Mouse (Mus musculus): ENCODE measurements at regions not wholly inside any gene's neighbourhood (a gene's known extent, or its start where the extent isn't known, plus 50 kb on each side); places are given as distances from the start of the nearest gene placed in this dataset.
"Not testable (repeated sequence)": the region's sequence is repeated elsewhere in the genome, so short reads cannot be mapped to it uniquely, and the experiment has no call there.

DNA sequence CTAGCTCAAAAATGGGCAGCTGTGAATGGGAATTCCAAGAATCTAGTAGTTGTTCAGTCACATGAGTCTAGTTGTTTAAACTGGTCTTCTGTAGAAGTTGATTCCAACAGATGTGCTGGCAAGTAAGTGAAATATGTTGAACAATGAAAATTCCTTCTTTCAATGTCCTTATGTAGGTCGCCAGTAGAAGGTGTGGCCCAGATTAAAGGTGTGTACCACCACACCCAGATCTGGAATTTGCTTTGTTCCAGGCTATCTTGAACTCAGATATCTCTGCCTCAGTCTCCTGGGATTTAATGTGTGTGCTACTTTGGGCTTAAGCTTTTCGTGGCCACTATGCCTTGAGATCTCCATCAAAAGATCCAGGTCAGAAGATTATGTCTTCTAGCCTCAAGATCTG lies 279.7 kb upstream of the Slc10a2 start:
- H3K4me2 ChIP-seq (replicated peaks) = no peak overlapping the region
- no peak overlapping the region for H3K9ac ChIP-seq
- H3K27me3 ChIP-seq = no peaks in the 10 kb centered on the region
- H3K36me3 ChIP-seq = no peaks in the 10 kb centered on the region
- WGBS = 69% methylated on average over 2 of the region's 2 CpGs
- no peak for ATAC-seq (ENCODE audit: insufficient number of reproducible peaks, insufficient read depth, low FRiP score, low TSS enrichment)
- no peaks in the 10 kb centered on the region for H3K9me3 ChIP-seq
- H3K4me3 ChIP-seq = no peak overlapping the region
- H3K27ac ChIP-seq = no peak overlapping the region
- no peaks in the 10 kb centered on the region for H3K4me1 ChIP-seq

DNA sequence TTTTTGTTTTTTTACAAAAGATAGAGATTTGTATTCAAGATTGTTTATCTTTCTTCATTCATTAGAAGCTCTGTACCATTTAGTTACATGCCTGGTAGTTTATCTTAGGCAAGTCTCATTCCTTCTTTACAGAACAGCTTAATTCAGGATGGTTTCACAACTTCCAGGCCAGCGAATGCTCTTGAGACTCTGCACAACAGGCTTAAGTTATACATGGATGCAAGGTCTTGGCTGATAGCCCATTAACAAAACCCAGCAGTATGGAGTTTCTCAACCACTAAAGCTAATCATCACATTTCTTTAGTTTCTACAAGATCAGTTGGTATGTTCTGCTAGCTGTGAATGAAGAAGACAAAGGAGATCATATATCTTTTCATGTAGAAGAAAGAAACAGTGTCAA lies 272.9 kb upstream of the Slc10a2 start:
- H3K9me3 ChIP-seq = no peaks in the 10 kb centered on the region
- H3K9ac ChIP-seq = no peak overlapping the region
- WGBS = 82% methylated on average over 1 of the region's 1 CpGs
- no peaks in the 10 kb centered on the region for H3K4me1 ChIP-seq
- H3K4me2 ChIP-seq (replicated peaks) = no peak overlapping the region
- no peak overlapping the region for H3K4me3 ChIP-seq
- no peak overlapping the region for H3K27ac ChIP-seq
- no peaks in the 10 kb centered on the region for H3K27me3 ChIP-seq
- no peak for ATAC-seq (ENCODE audit: insufficient number of reproducible peaks, insufficient read depth, low FRiP score, low TSS enrichment)
- no peaks in the 10 kb centered on the region for H3K36me3 ChIP-seq

DNA sequence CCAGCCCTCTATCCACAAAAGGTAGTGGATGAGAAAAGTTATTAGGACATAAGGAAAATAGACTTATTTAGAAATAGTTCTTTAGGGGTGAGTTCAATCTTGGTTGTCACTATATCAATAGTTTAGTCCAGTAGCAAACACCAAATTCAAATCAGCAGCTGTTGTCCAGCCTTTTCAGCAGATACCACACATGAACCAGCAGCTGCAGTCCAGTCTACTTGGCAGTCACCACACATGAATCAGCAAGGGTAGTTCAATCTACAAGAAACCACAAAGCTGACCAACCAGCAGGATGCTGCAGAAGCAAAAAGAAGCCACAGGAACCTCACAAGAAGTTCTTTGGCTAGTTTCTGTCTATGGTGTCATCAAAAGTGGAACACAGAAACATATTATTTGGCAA lies 234.8 kb upstream of the Slc10a2 start:
- Histone ChIP-seq H3K9ac (no peak overlapping the region), H3K27ac (no peak overlapping the region), H3K4me1 (no peaks in the 10 kb centered on the region), H3K9me3 (no peaks in the 10 kb centered on the region), H3K4me3 (no peak overlapping the region), H3K4me2 (replicated peaks) (no peak overlapping the region), H3K36me3 (no peaks in the 10 kb centered on the region), H3K27me3 (no peaks in the 10 kb centered on the region)
- ATAC-seq (ENCODE audit: insufficient number of reproducible peaks, insufficient read depth, low FRiP score, low TSS enrichment) = no peak

DNA sequence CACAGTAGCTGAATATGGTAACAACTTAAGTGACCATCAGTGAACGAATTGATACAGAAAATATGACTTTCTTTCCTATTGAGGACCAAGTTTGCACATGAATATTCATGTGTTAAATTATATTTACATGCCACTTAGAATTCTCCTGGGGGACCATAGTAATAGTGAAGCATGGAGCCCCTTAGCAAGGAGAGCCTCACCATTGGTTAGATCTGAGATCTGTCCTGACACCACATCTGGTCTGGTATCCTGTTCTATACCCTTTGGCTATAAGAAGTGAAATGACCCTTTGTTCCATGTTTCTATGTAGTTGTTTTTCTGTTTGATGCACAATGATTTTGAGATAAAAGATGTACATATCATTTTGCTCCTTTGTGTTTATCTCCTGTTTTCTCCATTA lies 209.4 kb upstream of the Slc10a2 start:
- no peaks in the 10 kb centered on the region for H3K4me1 ChIP-seq
- no peak overlapping the region for H3K4me3 ChIP-seq
- H3K27ac ChIP-seq = no peak overlapping the region
- H3K9me3 ChIP-seq = no peaks in the 10 kb centered on the region
- no peak overlapping the region for H3K9ac ChIP-seq
- no peaks in the 10 kb centered on the region for H3K36me3 ChIP-seq
- 76% methylated on average over 1 of the region's 1 CpGs for WGBS
- no peak for ATAC-seq (ENCODE audit: insufficient number of reproducible peaks, insufficient read depth, low FRiP score, low TSS enrichment)
- H3K4me2 ChIP-seq (replicated peaks) = no peak overlapping the region
- H3K27me3 ChIP-seq = no peaks in the 10 kb centered on the region

DNA sequence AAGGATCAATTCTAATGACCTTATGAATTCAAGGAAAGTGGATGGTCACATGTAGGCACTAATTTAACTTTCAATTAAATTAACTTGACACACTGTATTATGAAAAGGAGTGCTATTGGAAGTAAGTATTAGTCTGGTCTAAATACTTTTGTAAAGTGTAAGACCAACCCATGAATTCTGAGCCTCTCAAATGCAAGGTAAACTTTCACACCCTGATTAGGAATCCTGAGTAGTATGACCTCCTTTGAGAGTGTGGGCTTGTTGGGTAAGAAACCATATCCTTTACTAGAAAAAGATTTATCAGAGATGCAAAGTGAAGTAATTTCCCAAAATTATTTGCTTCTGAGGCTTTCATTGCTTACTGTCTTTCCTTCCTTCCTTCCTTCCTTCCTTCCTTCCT lies 194.8 kb upstream of the Slc10a2 start:
- no peaks in the 10 kb centered on the region for H3K4me1 ChIP-seq
- no peak overlapping the region for H3K4me3 ChIP-seq
- H3K9ac ChIP-seq = no peak overlapping the region
- ATAC-seq (ENCODE audit: insufficient number of reproducible peaks, insufficient read depth, low FRiP score, low TSS enrichment) = no peak
- no peaks in the 10 kb centered on the region for H3K36me3 ChIP-seq
- no peaks in the 10 kb centered on the region for H3K9me3 ChIP-seq
- H3K4me2 ChIP-seq (replicated peaks) = no peak overlapping the region
- H3K27ac ChIP-seq = no peak overlapping the region
- no peaks in the 10 kb centered on the region for H3K27me3 ChIP-seq

DNA sequence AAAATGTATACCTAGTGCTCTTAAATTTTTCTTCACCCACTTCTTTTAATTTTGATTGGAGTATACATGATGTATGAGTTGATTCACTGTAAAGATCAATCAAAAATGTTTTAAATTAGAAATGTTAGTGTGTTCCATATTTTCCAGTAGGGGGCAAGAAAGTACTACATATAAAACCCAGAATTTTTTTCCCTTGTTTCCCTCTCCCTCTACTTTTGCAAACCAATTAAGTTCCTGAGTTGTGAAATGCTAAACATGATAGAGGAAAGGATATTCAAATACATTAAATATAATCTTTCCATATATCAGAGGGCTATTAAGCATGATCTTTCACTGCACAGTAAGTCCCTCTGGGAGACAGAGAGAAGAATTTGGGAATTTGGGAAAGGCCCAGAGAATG lies 192.0 kb upstream of the Slc10a2 start:
- H3K27me3 ChIP-seq = no peaks in the 10 kb centered on the region
- no peak overlapping the region for H3K4me3 ChIP-seq
- H3K4me1 ChIP-seq = no peaks in the 10 kb centered on the region
- H3K36me3 ChIP-seq = no peaks in the 10 kb centered on the region
- H3K27ac ChIP-seq = no peak overlapping the region
- H3K9me3 ChIP-seq = no peaks in the 10 kb centered on the region
- H3K4me2 ChIP-seq (replicated peaks) = no peak overlapping the region
- no peak overlapping the region for H3K9ac ChIP-seq
- no peak for ATAC-seq (ENCODE audit: insufficient number of reproducible peaks, insufficient read depth, low FRiP score, low TSS enrichment)

DNA sequence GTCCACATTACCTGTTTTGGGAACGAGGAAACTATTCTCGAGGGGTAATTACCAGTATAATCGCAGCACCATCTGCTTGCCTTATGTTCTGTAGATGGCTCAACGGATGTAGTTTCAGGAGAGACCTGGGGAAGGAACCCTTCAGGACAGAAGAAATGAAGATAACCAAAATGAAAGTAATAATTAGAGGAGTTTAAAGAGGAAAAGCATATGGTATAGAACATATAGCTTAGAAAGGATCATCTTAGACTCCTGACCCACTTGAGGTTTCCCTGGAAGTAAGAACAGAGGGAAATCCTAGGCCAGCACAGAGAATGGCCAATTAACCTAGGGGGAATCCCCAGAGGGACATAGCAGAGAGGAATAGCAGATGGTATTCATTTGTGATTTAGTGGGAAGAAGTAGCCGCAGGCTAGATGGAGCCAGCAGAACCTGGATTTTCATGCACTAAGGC lies 180.6 kb upstream of the Slc10a2 start:
- Histone ChIP-seq H3K4me1 (peaks cover 3% of the 10 kb centered on the region; the same call in 1 of the 2 replicates), H3K27me3 (no peaks in the 10 kb centered on the region), H3K36me3 (no peaks in the 10 kb centered on the region), H3K4me3 (no peak overlapping the region), H3K27ac (peak overlapping the region; percentile 25; the same call in 1 of the 2 replicates), H3K9ac (no peak overlapping the region), H3K9me3 (no peaks in the 10 kb centered on the region), H3K4me2 (replicated peaks) (no peak overlapping the region)
- 18% methylated on average over 5 of the region's 5 CpGs for WGBS
- 0 out of 2 replicates have a peak, but pooled peaks have one; percentile 41 for ATAC-seq (ENCODE audit: insufficient number of reproducible peaks, insufficient read depth, low FRiP score, low TSS enrichment)

DNA sequence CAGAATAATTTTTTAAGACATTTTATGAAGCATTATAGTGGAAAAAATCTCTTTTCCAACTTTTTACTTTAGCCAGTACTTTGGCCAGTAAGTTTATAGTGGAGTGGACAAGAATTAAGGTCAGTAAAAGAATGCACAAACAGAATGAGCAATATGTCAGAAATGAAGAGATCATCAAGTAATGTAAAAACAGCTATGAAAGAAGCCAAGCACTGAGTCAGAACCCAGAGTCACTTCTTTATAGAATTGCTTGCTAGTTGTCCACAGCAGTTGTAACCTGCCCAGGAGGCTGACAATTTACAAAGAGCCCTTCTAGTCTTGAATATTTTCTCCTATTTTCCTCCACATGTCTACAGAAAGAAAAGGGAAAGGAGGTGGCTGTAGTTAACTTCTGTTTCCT lies 178.6 kb upstream of the Slc10a2 start:
- Histone ChIP-seq H3K4me2 (replicated peaks) (no peak overlapping the region), H3K36me3 (no peaks in the 10 kb centered on the region), H3K27ac (no peak overlapping the region), H3K4me1 (peaks cover 3% of the 10 kb centered on the region; the same call in 1 of the 2 replicates), H3K27me3 (no peaks in the 10 kb centered on the region), H3K9ac (no peak overlapping the region), H3K9me3 (no peaks in the 10 kb centered on the region), H3K4me3 (no peak overlapping the region)
- no peak for ATAC-seq (ENCODE audit: insufficient number of reproducible peaks, insufficient read depth, low FRiP score, low TSS enrichment)

DNA sequence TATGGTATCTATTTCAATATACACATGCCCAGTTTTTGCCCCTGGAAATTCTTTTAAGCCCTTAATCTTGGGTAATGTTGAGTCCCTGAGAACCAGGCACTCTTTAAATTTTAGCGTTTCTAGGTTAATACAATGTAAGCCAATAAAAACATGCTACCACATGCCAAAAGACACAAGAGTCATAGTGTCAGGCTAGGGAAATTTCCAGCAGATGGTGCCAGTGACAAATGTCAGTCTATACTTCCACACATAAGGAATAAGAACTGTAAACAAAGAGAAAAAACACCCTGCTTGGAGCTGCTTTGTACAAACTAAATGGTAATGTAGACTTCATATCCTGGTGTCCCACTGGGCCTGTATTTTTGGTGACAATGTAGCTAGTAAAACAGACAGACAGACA lies 157.2 kb upstream of the Slc10a2 start:
- H3K27me3 ChIP-seq = no peaks in the 10 kb centered on the region
- no peak overlapping the region for H3K4me3 ChIP-seq
- no peaks in the 10 kb centered on the region for H3K9me3 ChIP-seq
- no peaks in the 10 kb centered on the region for H3K4me1 ChIP-seq
- ATAC-seq (ENCODE audit: insufficient number of reproducible peaks, insufficient read depth, low FRiP score, low TSS enrichment) = no peak
- 17% methylated on average over 1 of the region's 1 CpGs for WGBS
- no peak overlapping the region for H3K27ac ChIP-seq
- H3K4me2 ChIP-seq (replicated peaks) = no peak overlapping the region
- no peak overlapping the region for H3K9ac ChIP-seq
- H3K36me3 ChIP-seq = no peaks in the 10 kb centered on the region

DNA sequence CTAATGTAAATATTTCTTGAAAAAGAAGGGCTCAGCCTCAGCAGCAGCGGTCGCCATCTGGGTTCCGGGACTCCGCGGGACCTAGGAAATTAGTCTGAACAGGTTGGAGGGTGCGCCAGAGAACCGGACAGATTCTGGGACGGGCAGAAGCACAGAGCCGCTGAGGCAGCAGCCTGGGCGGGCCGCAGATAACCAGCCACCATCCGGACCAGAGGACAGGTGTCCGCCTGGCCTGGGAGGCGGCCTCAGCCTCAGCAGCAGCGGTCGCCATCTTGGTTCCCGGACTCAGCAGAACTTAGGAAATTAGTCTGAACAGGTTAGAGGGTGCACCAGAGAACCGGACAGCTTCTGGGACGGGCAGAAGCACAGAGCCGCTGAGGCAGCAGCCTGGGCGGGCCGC lies 136.7 kb upstream of the Slc10a2 start:
- H3K9me3 ChIP-seq; H3K9ac ChIP-seq; H3K27ac ChIP-seq; ATAC-seq (ENCODE audit: insufficient number of reproducible peaks, insufficient read depth, low FRiP score, low TSS enrichment); H3K4me3 ChIP-seq; H3K27me3 ChIP-seq; H3K36me3 ChIP-seq; H3K4me1 ChIP-seq; H3K4me2 ChIP-seq (replicated peaks): not testable (repeated sequence)
- WGBS = 97% methylated on average over 22 of the region's 22 CpGs
